Mouse (Mus musculus) bone marrow macrophage, adult 2 months (primary cell): ENCODE data around the gene Pttg1ip.

Experiments used
- CTCF ChIP-seq: IDR thresholded peaks from 2 replicates; pipeline ENCODE4 v1.5.1; 2012; ENCODE audit warnings: low read depth, mild to moderate bottlenecking, low read length, moderate library complexity
- POLR2A ChIP-seq: IDR thresholded peaks from 2 replicates; pipeline ENCODE4 v1.6.1; 2012; ENCODE audit warnings: mild to moderate bottlenecking, low read depth, low read length, borderline replicate concordance

DNA sequence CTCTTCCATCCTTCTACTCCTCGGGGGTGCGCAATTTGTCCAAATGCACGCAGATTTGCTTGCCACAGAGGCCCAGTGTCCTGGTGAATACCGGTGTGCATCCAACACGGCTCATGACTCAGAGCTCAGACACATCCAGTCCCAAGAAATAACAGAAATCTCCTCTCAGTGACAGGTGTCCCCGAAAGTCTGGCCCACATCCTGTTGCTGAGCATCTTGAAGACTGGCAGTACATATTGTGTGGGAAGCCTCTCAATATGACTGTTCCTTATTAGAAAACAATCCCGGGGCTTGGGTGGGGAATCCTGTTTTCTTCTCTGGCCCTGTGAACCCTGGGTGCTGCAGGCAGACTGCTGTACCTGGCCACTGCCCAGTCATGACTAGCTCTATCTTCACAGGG, 24.9 kb upstream of the Pttg1ip start:
- TF ChIP-seq CTCF (no peak), POLR2A (no peak)
